Mouse (Mus musculus): ENCODE measurements around the gene Lhfpl2.

The Lhfpl2 gene

DNA sequence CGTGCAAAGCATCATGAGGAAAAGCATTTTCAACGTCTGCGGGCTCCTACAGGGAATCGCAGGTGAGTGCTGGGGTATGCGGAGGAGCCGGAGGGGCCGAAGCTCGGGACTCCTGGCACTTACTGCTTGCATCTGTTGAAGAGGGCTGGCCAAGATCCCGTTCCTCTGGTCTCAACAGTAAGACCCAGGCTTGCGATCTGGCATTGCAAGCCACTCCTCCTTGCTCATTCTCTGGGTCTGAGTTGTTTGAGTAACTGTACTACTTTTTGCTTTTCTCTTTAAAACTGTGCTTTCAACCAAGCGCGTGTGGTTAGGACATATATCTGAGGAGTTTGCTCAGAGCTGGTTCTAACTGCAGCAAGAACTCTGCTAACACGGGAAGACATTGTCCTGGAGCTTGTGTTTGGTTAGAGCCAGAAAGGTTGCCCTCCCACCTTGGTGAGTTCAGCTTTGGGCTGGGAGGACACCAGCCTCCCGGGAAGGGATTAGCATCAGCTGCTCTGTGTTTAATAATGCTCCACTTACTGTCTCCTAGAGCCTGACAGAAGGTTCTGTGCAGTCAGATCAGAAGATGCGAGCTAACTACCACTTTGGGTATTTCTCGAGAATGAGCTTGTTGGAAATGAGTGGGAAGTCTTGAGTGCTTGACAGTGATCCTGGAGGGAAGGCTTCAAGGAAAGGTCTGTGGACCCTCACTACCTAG lies 117.1 kb downstream of the Lhfpl2 start:
- DNase-seq (ENCODE audit: low read depth, low spot score) = no peak

- no peak for DNase-seq (ENCODE audit: low read depth, low spot score)
These were observed 117.9 kb downstream of the Lhfpl2 start for GRCm38 (mm10) chr13:94175379-94176050.

GRCm38 (mm10) chr13:94177148-94177547 lies 119.6 kb downstream of the Lhfpl2 start:
- DNase-seq (ENCODE audit: low read depth, low spot score) = no peak

DNA sequence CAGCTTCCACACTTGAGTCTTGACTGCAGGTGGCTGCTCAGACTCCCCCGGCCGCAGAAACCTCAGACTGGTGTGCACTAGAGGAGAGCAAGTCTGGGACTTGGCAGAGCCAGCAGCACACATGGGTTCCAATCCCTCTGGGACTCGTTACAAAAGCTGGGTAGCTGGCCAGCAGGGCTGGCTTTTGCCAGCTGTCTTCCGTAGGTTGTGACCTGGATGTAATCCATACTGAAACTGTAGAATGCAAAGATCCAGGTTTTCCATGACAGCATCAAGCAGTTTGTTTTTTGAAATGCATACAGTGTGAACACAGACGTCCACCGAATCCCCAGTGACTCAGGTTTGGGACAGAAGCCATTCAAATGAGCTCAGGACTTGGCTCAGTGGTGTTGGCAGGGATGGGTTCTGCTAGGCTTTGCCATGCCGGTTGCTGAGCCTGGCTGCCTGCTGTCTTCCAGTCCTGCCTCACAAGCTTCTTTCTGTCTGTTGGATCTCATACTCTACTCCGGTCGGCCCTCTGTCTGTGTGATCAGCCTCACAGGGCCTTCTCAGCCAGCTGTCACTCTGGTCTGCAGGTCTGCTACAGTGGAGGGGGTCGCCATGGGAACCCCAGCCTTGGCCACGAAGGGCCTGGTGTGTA lies 120.9 kb downstream of the Lhfpl2 start:
- peak; percentile 77 for DNase-seq (ENCODE audit: low read depth, low spot score)

- no peak for DNase-seq (ENCODE audit: low read depth, low spot score)
These were observed 123.2 kb downstream of the Lhfpl2 start for GRCm38 (mm10) chr13:94180477-94181420.

- no peak for DNase-seq (ENCODE audit: low read depth, low spot score)
These were observed 124.4 kb downstream of the Lhfpl2 start for GRCm38 (mm10) chr13:94182026-94182425.

DNA sequence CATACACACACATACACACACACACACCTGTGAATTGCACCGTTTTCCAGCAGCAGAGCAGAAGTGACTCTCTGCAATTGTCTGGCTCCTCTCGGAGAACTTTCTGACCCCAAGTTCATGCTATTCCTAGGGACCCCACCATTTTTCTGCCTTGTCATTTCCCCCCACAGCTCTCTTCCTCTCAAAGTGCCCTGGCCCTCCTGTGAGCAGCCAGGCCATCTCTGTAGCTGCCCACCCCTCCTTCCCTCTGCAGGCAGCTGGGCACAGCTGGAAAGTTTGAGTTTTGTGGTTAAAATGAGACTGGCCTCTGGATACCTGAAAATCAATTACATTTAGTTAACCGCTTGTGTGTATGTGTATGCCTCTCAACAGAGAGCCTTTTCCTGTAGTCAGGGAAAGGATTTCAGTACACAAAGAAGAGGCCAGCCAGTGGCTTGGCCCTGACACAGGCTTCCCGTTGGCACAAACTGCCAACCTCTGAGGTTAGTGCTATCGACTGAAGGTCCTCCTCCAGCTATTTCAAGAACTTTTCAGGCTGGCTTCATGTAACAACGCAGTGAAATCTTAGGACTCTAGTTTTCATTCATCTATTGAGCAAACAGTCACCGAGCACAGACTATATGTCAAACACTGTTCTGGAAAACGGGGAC lies 125.9 kb downstream of the Lhfpl2 start:
- DNase-seq (ENCODE audit: low read depth, low spot score) = peak; percentile 44

- DNase-seq (ENCODE audit: low read depth, low spot score) = peak; percentile 48
These were observed 127.3 kb downstream of the Lhfpl2 start for GRCm38 (mm10) chr13:94184726-94185456.

GRCm38 (mm10) chr13:94185631-94186030 lies 128.0 kb downstream of the Lhfpl2 start:
- no peak for DNase-seq (ENCODE audit: low read depth, low spot score)

DNA sequence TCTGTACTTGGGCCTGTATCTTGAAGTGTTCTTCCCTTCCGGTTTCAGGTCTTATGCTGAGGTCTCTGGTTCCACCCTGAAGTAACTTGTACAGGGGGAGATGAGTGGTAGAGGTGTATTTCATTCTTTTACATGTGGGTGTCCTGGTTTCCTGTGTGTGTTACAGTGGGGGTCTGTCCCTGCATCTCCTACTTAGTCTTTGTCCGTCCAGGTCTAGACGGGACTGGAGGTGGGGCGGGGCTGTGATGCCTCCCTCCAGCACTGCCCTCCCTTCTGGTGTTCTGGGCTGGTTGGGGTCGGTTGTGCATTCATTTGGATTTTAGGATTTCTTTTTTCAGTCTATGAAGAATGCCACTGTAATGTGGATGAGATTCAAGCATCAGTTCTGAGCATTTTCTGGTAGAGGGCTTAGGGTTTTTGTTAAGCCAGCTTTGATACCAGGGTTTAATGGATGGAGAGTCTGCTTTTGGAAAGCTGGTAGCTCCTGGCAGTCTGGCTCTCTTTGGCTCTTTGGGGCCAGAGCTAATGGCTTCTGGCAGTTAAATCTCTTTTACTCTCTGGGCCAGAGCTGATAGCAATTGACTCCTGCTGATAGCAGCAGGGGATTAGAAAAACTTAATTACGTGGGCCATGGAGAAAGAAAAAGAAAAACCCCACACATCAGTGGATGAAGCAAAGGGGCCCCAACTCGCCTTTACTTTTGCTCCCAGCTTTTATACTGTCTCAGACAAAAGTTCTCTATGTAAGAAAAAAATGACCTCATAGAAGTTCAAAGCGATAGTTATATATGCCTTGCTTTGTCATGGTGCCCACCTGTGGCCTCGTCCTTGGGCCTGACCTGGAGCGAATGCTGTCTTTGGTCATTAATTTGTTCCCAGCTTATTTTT lies 130.8 kb downstream of the Lhfpl2 start:
- no peak for DNase-seq (ENCODE audit: low read depth, low spot score)

- DNase-seq (ENCODE audit: low read depth, low spot score) = no peak
These were observed 132.8 kb downstream of the Lhfpl2 start for GRCm38 (mm10) chr13:94190386-94190785.

DNA sequence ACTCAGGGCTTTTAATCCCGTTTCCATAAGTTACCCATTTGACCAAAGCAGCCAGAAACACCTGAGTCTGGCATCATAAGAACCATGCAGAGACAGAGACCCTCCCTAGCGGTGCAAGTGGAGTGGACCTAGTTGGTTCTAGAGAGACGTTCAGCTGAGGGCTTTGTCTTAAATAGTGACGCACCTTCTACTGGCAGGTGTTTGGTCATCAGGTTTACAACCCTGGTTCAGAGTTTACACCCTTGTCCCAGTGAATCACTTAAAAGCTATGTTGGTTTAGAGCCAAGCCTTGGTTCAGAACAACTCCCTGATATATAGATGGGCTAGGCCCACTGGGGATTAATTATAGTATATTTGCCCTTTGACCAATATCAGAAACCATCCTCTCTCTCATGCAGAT lies 135.6 kb downstream of the Lhfpl2 start:
- no peak for DNase-seq (ENCODE audit: low read depth, low spot score)

DNA sequence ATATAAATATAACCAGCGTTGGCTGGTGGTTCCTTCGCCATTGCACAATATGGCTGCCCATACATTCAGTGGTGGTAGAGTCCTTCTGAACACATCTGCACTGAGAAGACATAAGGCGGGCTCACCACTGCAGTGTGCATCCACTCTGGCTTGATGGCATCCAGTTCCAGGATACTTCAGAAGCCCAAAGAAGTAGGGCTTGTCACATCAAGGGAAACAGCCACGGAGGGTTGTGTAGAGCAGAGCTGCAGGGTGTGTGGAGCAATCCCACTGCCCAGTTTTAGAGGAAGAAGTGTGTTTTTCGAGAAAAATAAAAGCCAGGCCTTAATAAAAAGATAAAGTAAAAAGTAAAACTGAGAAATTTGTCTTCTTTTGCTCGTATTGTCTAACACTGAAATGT lies 141.0 kb downstream of the Lhfpl2 start:
- no peak for DNase-seq (ENCODE audit: low read depth, low spot score)

- DNase-seq (ENCODE audit: low read depth, low spot score) = no peak
These were observed 142.2 kb downstream of the Lhfpl2 start for GRCm38 (mm10) chr13:94199829-94200228.

DNA sequence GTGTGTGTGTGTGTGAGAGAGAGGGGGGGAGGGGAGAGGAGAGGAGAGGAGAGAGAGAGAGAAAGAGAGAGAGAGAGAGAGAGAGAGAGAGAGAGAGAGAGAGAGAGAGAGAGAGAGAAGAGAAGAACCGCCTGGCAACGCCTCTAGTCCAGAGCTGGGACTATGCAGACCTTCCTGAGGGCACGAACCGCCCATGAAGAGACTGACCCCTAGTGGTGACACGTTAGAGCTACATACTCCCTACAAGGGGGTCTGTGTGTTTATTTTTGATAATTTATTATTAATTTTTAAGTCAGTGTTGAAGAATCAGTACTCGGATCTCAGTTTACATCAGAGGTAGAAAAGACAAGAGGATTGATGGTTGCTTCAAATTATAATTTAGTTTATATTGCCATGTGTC lies 147.6 kb downstream of the Lhfpl2 start:
- peak; percentile 42 for DNase-seq (ENCODE audit: low read depth, low spot score)

GRCm38 (mm10) chr13:94207973-94208372 lies 150.4 kb downstream of the Lhfpl2 start:
- no peak for DNase-seq (ENCODE audit: low read depth, low spot score)

GRCm38 (mm10) chr13:94208892-94209291 lies 151.3 kb downstream of the Lhfpl2 start:
- DNase-seq (ENCODE audit: low read depth, low spot score) = no peak

DNA sequence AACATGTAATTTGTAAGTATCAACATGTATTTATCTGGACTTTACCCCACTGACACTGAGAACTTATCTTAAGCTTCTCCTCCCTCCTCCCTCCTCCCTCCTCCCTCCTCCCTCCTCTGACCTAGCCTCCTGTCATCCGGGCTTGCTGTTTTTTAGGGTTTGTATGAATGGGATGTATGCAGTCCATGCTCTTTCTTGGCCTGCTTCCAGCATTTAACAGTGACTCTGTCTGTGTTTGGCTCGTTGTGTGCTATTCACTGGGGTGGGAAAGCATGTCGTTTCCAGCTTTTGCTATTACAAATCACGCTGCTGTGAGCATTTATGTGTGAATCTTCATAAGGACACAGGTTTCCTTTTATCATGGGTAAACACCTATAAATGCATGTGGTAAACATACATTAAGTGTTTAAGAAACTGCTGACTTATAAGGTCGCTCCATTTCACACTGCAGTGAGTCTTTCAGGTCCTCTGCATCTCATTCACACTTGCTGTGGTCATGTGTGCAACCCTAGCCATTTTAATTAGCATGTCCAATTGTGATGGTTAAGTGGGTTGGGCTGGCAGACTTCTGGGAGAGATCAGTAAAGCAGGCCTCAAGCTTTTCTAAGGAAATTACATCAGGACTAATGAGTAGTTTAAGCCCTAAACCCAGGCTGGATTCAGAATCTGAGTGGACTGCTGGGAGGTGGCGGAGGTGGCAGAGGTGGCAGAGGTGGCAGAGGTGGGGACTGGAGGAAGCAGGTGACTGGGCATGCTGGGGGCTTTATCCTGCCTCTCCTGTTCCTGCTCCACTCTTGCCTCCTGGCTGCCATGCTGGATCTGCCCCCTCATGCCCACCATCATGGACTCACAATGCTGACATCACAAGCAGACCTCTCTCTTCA lies 153.9 kb downstream of the Lhfpl2 start:
- no peak for DNase-seq (ENCODE audit: low read depth, low spot score)
